Mouse (Mus musculus): ENCODE data around the gene Zcwpw1.
"Not testable (repeated sequence)": the region's sequence is repeated elsewhere in the genome, so short reads cannot be mapped to it uniquely, and the experiment has no call there.

GRCm38 (mm10) chr5:137854907-137855306, 67.3 kb downstream of the Zcwpw1 start:
- not testable (repeated sequence) for TF ChIP-seq POLR2A (IDR thresholded peaks at IDR 0.05; ENCODE audit: low read depth, low read length); CTCF (IDR thresholded peaks at IDR 0.05; ENCODE audit: borderline replicate concordance, insufficient read depth, low read length)

All from embryonic fibroblast, embryonic 13.5 days (primary cell).